In the genomic region with DNA sequence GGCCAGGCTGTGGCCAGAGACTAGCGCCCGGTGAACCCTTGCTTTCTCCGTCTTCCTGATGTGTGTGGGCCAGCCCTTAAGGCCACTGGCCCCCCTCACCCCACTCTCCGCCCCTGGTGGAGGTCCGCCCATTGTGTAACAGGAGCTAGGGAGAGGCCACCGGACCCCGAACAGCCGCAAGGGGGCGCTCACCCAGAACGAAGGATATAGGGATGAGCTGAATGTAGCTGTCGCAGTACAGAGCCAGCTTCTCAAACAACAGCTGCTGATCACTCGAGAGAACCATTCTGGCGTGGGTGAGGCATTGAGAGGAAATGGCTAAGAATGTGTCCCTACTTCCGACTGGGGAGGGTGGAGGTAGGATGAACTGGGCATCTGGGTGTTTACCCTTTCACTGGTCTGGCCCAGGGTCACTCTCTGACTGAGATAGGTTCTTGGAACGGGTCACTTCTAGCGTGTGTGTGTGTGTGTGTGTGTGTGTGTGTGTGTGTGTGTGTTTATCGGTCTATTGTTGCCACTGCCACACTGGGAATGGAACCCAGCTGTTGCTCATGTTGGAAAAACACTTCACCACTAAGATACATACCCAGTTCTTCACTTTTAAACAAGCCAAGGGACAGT, we compare ENCODE assay signal across 8 mouse cellular contexts. TPM values are rescaled to one million over a fixed set of nuclear protein-coding genes. Genes with fewer than 3 reads are reported as not detected.
DNase-seq lines count a peak whose midpoint lies in the region.

No protein-coding gene starts in this region.

- peak overlapping the region; percentile 84 for H3K4me3 ChIP-seq in megakaryocyte, embryonic 14.5 days (replicated peaks)

- DNase-seq in adipocyte (ENCODE audit: low spot score) = peak; percentile 42
- DNase-seq in embryo, embryonic 10 days (ENCODE audit: low spot score) = peak; percentile 90
- DNase-seq in gastrocnemius, postnatal 10 days = peak; percentile 98
- peak; percentile 87 for DNase-seq in induced T-regulatory cell, adult 2 months (ENCODE audit: low read depth)
- DNase-seq in left cerebral cortex, adult 8-10 months (ENCODE audit: low spot score in 2 of 2) = peak; percentile 72 to 75
- peak; percentile 79 to 81 for DNase-seq in right cerebral cortex, adult 2 months (ENCODE audit: low spot score in 2 of 2)
- peak; percentile 81 for DNase-seq in urinary bladder, postnatal 10 days (ENCODE audit: low spot score)

- H3K36me3 ChIP-seq in megakaryocyte, embryonic 14.5 days (replicated peaks; ENCODE audit: low read length) = no peaks in the 10 kb centered on the region

- H3K27me3 ChIP-seq in megakaryocyte, embryonic 14.5 days (replicated peaks) = peaks cover 32% of the 10 kb centered on the region

- no peaks in the 10 kb centered on the region for H3K9me3 ChIP-seq in megakaryocyte, embryonic 14.5 days

- peaks cover 43% of the 10 kb centered on the region for H3K4me1 ChIP-seq in megakaryocyte, embryonic 14.5 days

RNA-seq across cellular contexts. Expression of a gene that starts 8.3 kb away (rescaled TPM):
- total RNA-seq in gastrocnemius, postnatal 10 days (2021) = 1 to 10 TPM in 1 of 2 experiments, under 1 TPM in 1; 0.59 to 1.1 TPM
- 1 to 10 TPM; 1.1 to 2.3 (median 1.2) TPM for total RNA-seq in left cerebral cortex, adult 8-10 months (2022)
- polyA plus RNA-seq in megakaryocyte, embryonic 14.5 days (2012; ENCODE audit: insufficient read depth, low replicate concordance) = not detected in 2 replicates

RNA-seq across cellular contexts. Expression of a gene that starts 8.3 kb away (rescaled TPM):
- 10 to 100 TPM; 15.0 to 18.9 TPM for total RNA-seq in gastrocnemius, postnatal 10 days (2021)
- 10 to 100 TPM in 2 of 4 experiments, 1 to 10 TPM in 2; 9.2 to 12.7 (median 11.1) TPM for total RNA-seq in left cerebral cortex, adult 8-10 months (2022)
- 2.0 and 8.8 TPM in 2 replicates for polyA plus RNA-seq in megakaryocyte, embryonic 14.5 days (2012; ENCODE audit: insufficient read depth, low replicate concordance)

RNA-seq across cellular contexts. Expression of a gene that starts 12.7 kb away (rescaled TPM):
- total RNA-seq in gastrocnemius, postnatal 10 days (2021) = 1,000 to 10,000 TPM; 2,152 to 2,273 TPM
- 1,000 to 10,000 TPM; 2,793 to 3,196 (median 2,896) TPM for total RNA-seq in left cerebral cortex, adult 8-10 months (2022)
- polyA plus RNA-seq in megakaryocyte, embryonic 14.5 days (2012; ENCODE audit: insufficient read depth, low replicate concordance) = 7,037 and 23,567 TPM in 2 replicates

RNA-seq across cellular contexts. Expression of a gene that starts 48.2 kb away (rescaled TPM):
- total RNA-seq in gastrocnemius, postnatal 10 days (2021) = 1 to 10 TPM; 8.7 to 9.1 TPM
- total RNA-seq in left cerebral cortex, adult 8-10 months (2022) = 10 to 100 TPM; 25.9 to 28.5 (median 27.1) TPM
- polyA plus RNA-seq in megakaryocyte, embryonic 14.5 days (2012; ENCODE audit: insufficient read depth, low replicate concordance) = 3.6 and 19.1 TPM in 2 replicates

Comparison
In these comparisons a context has a peak if more than half of its experiments do, and no peak if none do; other contexts are left out.
1. Peak in every context shown above with its lines: DNase-seq and H3K4me3 ChIP-seq.
2. DNase-seq: peak in every context shown above with its lines; median percentile 98 in gastrocnemius, postnatal 10 days; 90 in embryo, embryonic 10 days; 87 in induced T-regulatory cell, adult 2 months; 81 in urinary bladder, postnatal 10 days; 80 in right cerebral cortex, adult 2 months; 74 in left cerebral cortex, adult 8-10 months; 42 in adipocyte.